Mouse (Mus musculus) midbrain, postnatal 0 days (tissue): ENCODE data around the gene Ugt1a9. TPM values are rescaled to one million over a fixed set of nuclear protein-coding genes. Genes with fewer than 3 reads are reported as not detected.

Experiments
- ATAC-seq: fragments of 200-750 bp; cut with Nextera tagmentation; 2 replicates; pipeline ENCODE4 v1.8.0; 2017; ENCODE audit warnings: moderate number of reproducible peaks, mild to moderate bottlenecking, moderate TSS enrichment, moderate library complexity; ENCODE audit not compliant: low FRiP score
- DNase-seq: peaks from one replicate; pipeline ENCODE4 v3.0.0-alpha.2; 2015; ENCODE audit warnings: low spot score
- H3K27ac ChIP-seq: fragments of 300-500 bp; sonication (generic); 2 replicates; pipeline ENCODE4 v1.5.1; 2014; ENCODE audit warnings: low read depth, mild to moderate bottlenecking, low read length, mixed read lengths
- H3K27me3 ChIP-seq: fragments of 300-500 bp; sonication (generic); 2 replicates; pipeline ENCODE4 v1.6.1; 2014; ENCODE audit warnings: low read length, control low read depth, mixed read lengths; ENCODE audit not compliant: insufficient read depth
- H3K36me3 ChIP-seq: fragments of 300-500 bp; sonication (generic); 2 replicates; pipeline ENCODE4 v1.6.1; 2014; ENCODE audit warnings: low read length, control low read depth, mixed read lengths; ENCODE audit not compliant: insufficient read depth
- H3K4me1 ChIP-seq: fragments of 300-500 bp; sonication (generic); 2 replicates; pipeline ENCODE4 v1.6.1; 2014; ENCODE audit warnings: mild to moderate bottlenecking, control low read depth, antibody characterized with exemption, low read length, mixed read lengths; ENCODE audit not compliant: insufficient read depth
- H3K4me2 ChIP-seq: fragments of 300-500 bp; sonication (generic); 2 replicates; pipeline ENCODE4 v1.6.1; 2014; ENCODE audit warnings: low read depth, mild to moderate bottlenecking, low read length, mixed read lengths; ENCODE audit not compliant: poor library complexity, severe bottlenecking
- H3K4me3 ChIP-seq: fragments of 300-500 bp; sonication (generic); 2 replicates; pipeline ENCODE4 v1.5.1; 2014; ENCODE audit warnings: low read depth, mild to moderate bottlenecking, low read length, moderate library complexity
- H3K9ac ChIP-seq: fragments of 300-500 bp; sonication (generic); replicated peaks from 2 replicates; pipeline ENCODE4 v1.6.1; 2014; ENCODE audit warnings: mild to moderate bottlenecking, low read length, moderate library complexity, mixed read lengths; ENCODE audit not compliant: poor library complexity, severe bottlenecking
- H3K9me3 ChIP-seq: fragments of 300-500 bp; sonication (generic); 2 replicates; pipeline ENCODE4 v1.6.1; 2016; ENCODE audit warnings: low read length, control low read depth
- CTCF ChIP-seq: IDR thresholded peaks from 2 replicates; pipeline ENCODE4 v1.5.1; 2016; ENCODE audit warnings: antibody characterized with exemption, mild to moderate bottlenecking
- whole genome bisulfite sequencing: fragments of 180-500 bp; shearing (Covaris S2); extraction: QIAGEN DNeasy Blood & Tissue Kit; methylation state at CpG from one replicate; pipeline ENCODE4 v1.1.7; 2014; 5-methylcytosine and 5-hydroxymethylcytosine counted together
- polyA plus RNA-seq: library from polyadenylated mRNA; unstranded; fragments of >200 nt; fragmentation: Nextera tagmentation; extraction: Ambion mirVana; gene quantifications from 2 replicates; pipeline ENCODE4 v1.2.1, GENCODE M21; 2015
- total RNA-seq: library from RNA; depleted of rRNA; stranded (reverse); fragments of >200 nt; gene quantifications from 2 replicates; pipeline ENCODE4 v1.2.3, GENCODE M21; 2014

Gene Ugt1a9
- total and polyA plus RNA-seq, 2 experiments from 2014 or later: not detected

DNA sequence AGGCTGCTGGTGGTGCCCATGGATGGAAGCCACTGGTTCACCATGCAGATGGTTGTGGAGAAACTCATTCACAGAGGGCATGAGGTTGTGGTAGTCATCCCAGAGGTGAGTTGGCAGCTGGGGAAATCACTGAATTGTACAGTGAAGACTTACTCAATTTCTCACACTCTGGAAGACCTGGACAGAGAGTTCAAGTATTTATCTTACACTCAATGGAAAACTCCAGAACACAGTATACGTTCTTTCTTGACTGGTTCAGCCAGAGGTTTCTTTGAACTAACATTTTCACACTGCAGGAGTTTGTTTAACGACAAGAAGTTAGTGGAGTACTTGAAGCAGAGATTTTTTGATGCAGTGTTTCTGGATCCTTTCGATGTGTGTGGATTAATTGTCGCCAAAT lies 302 bp downstream of the Ugt1a9 start:
- no peaks in the 10 kb centered on the region for H3K9me3 ChIP-seq
- no peak overlapping the region for H3K27ac ChIP-seq
- H3K27me3 ChIP-seq: no peaks in the 10 kb centered on the region
- H3K36me3 ChIP-seq: no peaks in the 10 kb centered on the region
- WGBS: 86% methylated on average over 4 of the region's 4 CpGs
- ATAC-seq: no peak
- H3K4me1 ChIP-seq: no peaks in the 10 kb centered on the region
- no peak overlapping the region for H3K9ac ChIP-seq
- no peak for TF ChIP-seq CTCF
- DNase-seq: no peak
- no peak overlapping the region for H3K4me3 ChIP-seq
- H3K4me2 ChIP-seq: no peak overlapping the region

DNA sequence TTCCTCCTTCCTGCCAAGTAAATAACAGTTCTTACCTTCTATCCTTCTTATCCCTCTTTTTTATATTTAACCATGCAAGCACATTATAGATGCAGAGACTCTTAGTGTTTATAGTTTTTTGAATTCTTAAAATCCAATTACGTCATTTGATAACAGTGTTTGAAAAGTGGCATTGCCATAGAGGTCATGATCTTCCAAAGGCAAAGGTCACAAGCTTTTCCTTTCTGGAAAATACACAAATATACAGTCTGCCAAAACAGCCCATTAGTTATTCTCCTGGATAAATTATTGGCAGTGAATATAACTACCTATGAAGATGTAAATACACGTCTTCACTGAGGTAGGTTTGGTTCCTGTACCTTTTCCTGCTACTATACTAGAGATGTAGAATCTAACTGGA lies 3.9 kb downstream of the Ugt1a9 start:
- no peak for ATAC-seq
- 88% methylated on average over 2 of the region's 2 CpGs for WGBS
- H3K9me3 ChIP-seq: no peaks in the 10 kb centered on the region
- no peaks in the 10 kb centered on the region for H3K36me3 ChIP-seq
- H3K27ac ChIP-seq: no peak overlapping the region
- H3K4me3 ChIP-seq: no peak overlapping the region
- H3K4me2 ChIP-seq: no peak overlapping the region
- no peaks in the 10 kb centered on the region for H3K4me1 ChIP-seq
- TF ChIP-seq CTCF: no peak
- H3K9ac ChIP-seq: no peak overlapping the region
- no peak for DNase-seq
- H3K27me3 ChIP-seq: no peaks in the 10 kb centered on the region

DNA sequence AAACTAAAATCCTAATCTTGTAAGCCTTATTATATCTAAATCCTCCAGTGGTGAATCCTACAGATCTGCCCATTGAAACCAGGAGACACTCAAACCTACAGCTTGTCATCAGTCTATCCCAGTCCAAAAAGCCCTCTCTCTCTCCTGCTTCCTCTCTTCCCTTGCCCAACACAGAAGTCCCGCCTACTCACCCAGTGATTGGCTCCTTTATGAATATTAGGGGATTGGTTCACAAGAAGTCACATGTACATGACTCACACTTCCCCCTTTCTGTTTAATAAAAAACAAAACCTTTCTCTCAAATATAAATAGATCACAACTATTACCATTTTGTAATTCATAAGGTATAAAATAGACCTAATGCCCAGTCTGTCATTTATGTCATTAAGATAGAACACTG lies 6.5 kb downstream of the Ugt1a9 start:
- H3K4me2 ChIP-seq: no peak overlapping the region
- H3K27ac ChIP-seq: no peak overlapping the region
- no peak overlapping the region for H3K4me3 ChIP-seq
- DNase-seq (no peak), ATAC-seq (no peak)
- no peak overlapping the region for H3K9ac ChIP-seq
- H3K27me3 ChIP-seq: no peaks in the 10 kb centered on the region
- H3K4me1 ChIP-seq: no peaks in the 10 kb centered on the region
- WGBS: 90% methylated on average over 1 of the region's 1 CpGs
- H3K9me3 ChIP-seq: no peaks in the 10 kb centered on the region
- TF ChIP-seq CTCF: no peak
- H3K36me3 ChIP-seq: no peaks in the 10 kb centered on the region

DNA sequence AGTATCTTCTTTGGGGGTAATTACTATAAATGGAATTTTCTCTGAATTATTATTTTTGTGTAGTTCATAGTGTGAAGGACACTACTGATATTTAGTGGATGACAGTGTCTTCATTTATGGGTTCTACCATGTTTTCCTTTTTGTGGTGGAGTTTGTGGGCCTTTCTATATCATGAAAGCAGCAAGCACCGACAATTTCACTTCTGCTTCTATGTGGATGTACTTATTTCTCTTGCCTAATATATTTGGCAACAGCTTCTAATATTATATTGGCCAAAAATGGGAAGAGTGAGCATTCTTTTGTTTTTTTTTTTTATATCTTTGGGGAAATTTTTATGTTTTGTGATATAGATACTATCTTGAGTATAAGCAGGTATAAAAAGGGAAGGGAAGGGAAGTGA lies 11.1 kb downstream of the Ugt1a9 start:
- no peaks in the 10 kb centered on the region for H3K27me3 ChIP-seq
- DNase-seq (no peak), ATAC-seq (no peak)
- no peak overlapping the region for H3K4me2 ChIP-seq
- H3K9ac ChIP-seq: no peak overlapping the region
- 95% methylated on average over 1 of the region's 1 CpGs for WGBS
- H3K9me3 ChIP-seq: no peaks in the 10 kb centered on the region
- H3K27ac ChIP-seq: no peak overlapping the region
- H3K4me3 ChIP-seq: no peak overlapping the region
- H3K36me3 ChIP-seq: no peaks in the 10 kb centered on the region
- TF ChIP-seq CTCF: no peak
- no peaks in the 10 kb centered on the region for H3K4me1 ChIP-seq

DNA sequence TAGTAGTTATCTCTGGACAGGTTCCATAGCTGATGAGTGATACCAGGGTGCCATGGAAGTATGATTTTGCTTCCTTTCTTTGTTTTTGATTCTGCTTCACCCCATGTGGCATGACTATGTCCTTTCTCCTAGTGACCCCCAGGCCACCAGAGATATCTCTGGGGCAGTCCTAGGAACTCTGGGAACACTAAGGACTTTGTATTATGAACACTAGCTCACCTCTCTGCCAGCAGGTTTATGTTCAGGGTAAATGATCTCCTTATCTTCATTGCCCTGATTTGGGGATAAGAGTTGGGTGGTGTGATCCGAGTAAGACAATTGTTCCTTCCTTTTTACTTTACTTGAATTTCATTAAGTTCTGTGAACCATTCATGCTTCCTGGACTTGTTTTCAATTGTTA lies 15.5 kb downstream of the Ugt1a9 start:
- no peak for DNase-seq
- no peak for TF ChIP-seq CTCF
- Histone ChIP-seq H3K36me3 (no peaks in the 10 kb centered on the region), H3K27ac (no peak overlapping the region), H3K9me3 (no peaks in the 10 kb centered on the region), H3K9ac (no peak overlapping the region), H3K4me2 (no peak overlapping the region), H3K27me3 (no peaks in the 10 kb centered on the region), H3K4me3 (no peak overlapping the region), H3K4me1 (no peaks in the 10 kb centered on the region)
- WGBS: 76% methylated on average over 1 of the region's 1 CpGs
- ATAC-seq: no peak

DNA sequence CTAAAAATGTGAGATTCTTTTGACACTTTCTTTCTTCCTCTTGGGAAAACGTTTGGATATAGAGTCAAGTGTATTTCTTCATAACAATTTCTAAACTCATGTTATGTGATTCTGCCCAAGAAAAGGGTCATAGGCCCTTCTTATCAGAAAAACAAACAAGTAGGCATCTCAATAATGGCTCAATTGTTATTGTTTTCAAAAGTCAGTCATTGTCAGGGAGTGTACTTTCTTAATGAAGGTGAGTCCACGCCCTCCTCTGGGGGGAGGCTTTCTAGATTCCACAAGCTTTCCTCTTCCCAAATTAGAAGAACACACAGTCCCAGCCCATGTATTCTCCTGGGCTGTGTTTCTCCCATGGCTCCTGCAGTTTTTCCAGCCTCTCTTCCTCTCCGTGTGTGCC lies 16.9 kb downstream of the Ugt1a9 start, which contains the start of gene Ugt1a8:
Gene Ugt1a8 (plus strand): TSS at position 301 of the 400 bp plus-strand sequence.
- H3K9me3 ChIP-seq: no peaks in the 10 kb centered on the region
- no peak for DNase-seq
- no peaks in the 10 kb centered on the region for H3K27me3 ChIP-seq
- no peak for TF ChIP-seq CTCF
- ATAC-seq: no peak
- H3K36me3 ChIP-seq: no peaks in the 10 kb centered on the region
- H3K9ac ChIP-seq: no peak within 1 kb of the TSS
- H3K4me1 ChIP-seq: no peaks in the 10 kb centered on the region
- WGBS: 77% methylated on average over 3 of the region's 3 CpGs
- no peak within 1 kb of the TSS for H3K4me2 ChIP-seq
- H3K27ac ChIP-seq: no peak within 1 kb of the TSS
- H3K4me3 ChIP-seq: no peak within 1 kb of the TSS
